Mouse (Mus musculus) hindbrain, embryonic 12.5 days (tissue): Measurements from ENCODE around the gene Nmrk1. TPM values are rescaled to one million over a fixed set of nuclear protein-coding genes. Genes with fewer than 3 reads are reported as not detected.

Source experiments
- ATAC-seq: fragments of 200-750 bp; cut with Nextera tagmentation; 2 replicates; pipeline ENCODE4 v1.8.0; 2017; ENCODE audit warnings: moderate TSS enrichment; ENCODE audit not compliant: low FRiP score
- H3K27ac ChIP-seq: fragments of 300-500 bp; sonication (generic); 2 replicates; pipeline ENCODE4 v1.5.1; 2016; ENCODE audit warnings: mild to moderate bottlenecking
- H3K27me3 ChIP-seq: fragments of 300-500 bp; sonication (generic); 2 replicates; pipeline ENCODE4 v1.6.1; 2016; ENCODE audit warnings: mild to moderate bottlenecking
- H3K36me3 ChIP-seq: fragments of 300-500 bp; sonication (generic); 2 replicates; pipeline ENCODE4 v1.6.1; 2016; ENCODE audit warnings: mild to moderate bottlenecking
- H3K4me1 ChIP-seq: fragments of 300-500 bp; sonication (generic); 2 replicates; pipeline ENCODE4 v1.6.1; 2016
- H3K4me2 ChIP-seq: fragments of 300-500 bp; sonication (generic); replicated peaks from 2 replicates; pipeline ENCODE4 v1.6.1; 2016; ENCODE audit warnings: mild to moderate bottlenecking
- H3K4me3 ChIP-seq: fragments of 300-500 bp; sonication (generic); 2 replicates; pipeline ENCODE4 v1.5.1; 2016; ENCODE audit warnings: mild to moderate bottlenecking
- H3K9ac ChIP-seq: fragments of 300-500 bp; sonication (generic); 2 replicates; pipeline ENCODE4 v1.6.1; 2016; ENCODE audit warnings: mild to moderate bottlenecking, moderate library complexity
- H3K9me3 ChIP-seq: fragments of 300-500 bp; sonication (generic); replicated peaks from 2 replicates; pipeline ENCODE4 v1.6.1; 2016; ENCODE audit warnings: mild to moderate bottlenecking
- WGBS: fragments of 180-500 bp; shearing (Covaris S2); methylation state at CpG from one replicate; pipeline ENCODE4 v1.1.7; 2016; 5-methylcytosine and 5-hydroxymethylcytosine counted together
- polyA plus RNA-seq: library from polyadenylated mRNA; unstranded; fragments of >200 nt; fragmentation: Nextera tagmentation; extraction: Ambion mirVana; gene quantifications from 2 replicates; pipeline ENCODE4 v1.2.1, GENCODE M21; 2016

Nmrk1 gene
- polyA plus RNA-seq, 1 experiment from 2014 or later = 9.9 TPM

- Histone ChIP-seq H3K9ac (no peak overlapping the region), H3K4me1 (peaks cover 4% of the 10 kb centered on the region; the same call in 1 of the 2 replicates), H3K4me2 (no peak overlapping the region), H3K36me3 (no peaks in the 10 kb centered on the region), H3K27ac (no peak overlapping the region), H3K4me3 (no peak overlapping the region), H3K27me3 (no peaks in the 10 kb centered on the region), H3K9me3 (no peaks in the 10 kb centered on the region)
- WGBS = 87% methylated on average over 5 of the region's 5 CpGs
- no peak for ATAC-seq
These were observed 34.9 kb upstream of the Nmrk1 start for GRCm38 (mm10) chr19:18596876-18597275.

GRCm38 (mm10) chr19:18597772-18598171, 34.0 kb upstream of the Nmrk1 start:
- WGBS = 89% methylated on average over 6 of the region's 6 CpGs
- H3K27me3 ChIP-seq = no peaks in the 10 kb centered on the region
- H3K27ac ChIP-seq = no peak overlapping the region
- H3K4me1 ChIP-seq = peaks cover 4% of the 10 kb centered on the region; the same call in 1 of the 2 replicates
- no peak overlapping the region for H3K9ac ChIP-seq
- H3K4me2 ChIP-seq = no peak overlapping the region
- no peak overlapping the region for H3K4me3 ChIP-seq
- no peak for ATAC-seq
- no peaks in the 10 kb centered on the region for H3K9me3 ChIP-seq
- no peaks in the 10 kb centered on the region for H3K36me3 ChIP-seq

- Histone ChIP-seq H3K4me2 (no peak overlapping the region), H3K36me3 (no peaks in the 10 kb centered on the region), H3K4me3 (no peak overlapping the region), H3K9ac (no peak overlapping the region), H3K27ac (no peak overlapping the region), H3K4me1 (peaks cover 4% of the 10 kb centered on the region; the same call in 1 of the 2 replicates), H3K9me3 (no peaks in the 10 kb centered on the region), H3K27me3 (no peaks in the 10 kb centered on the region)
- ATAC-seq = no peak
- WGBS = 92% methylated on average over 3 of the region's 3 CpGs
These were observed 33.4 kb upstream of the Nmrk1 start for GRCm38 (mm10) chr19:18598265-18598926.

GRCm38 (mm10) chr19:18599051-18599450, 32.7 kb upstream of the Nmrk1 start:
- H3K9ac ChIP-seq = no peak overlapping the region
- no peaks in the 10 kb centered on the region for H3K36me3 ChIP-seq
- H3K4me2 ChIP-seq = no peak overlapping the region
- 75% methylated on average over 8 of the region's 8 CpGs for WGBS
- no peak overlapping the region for H3K4me3 ChIP-seq
- H3K9me3 ChIP-seq = no peaks in the 10 kb centered on the region
- no peak overlapping the region for H3K27ac ChIP-seq
- H3K4me1 ChIP-seq = peaks cover 4% of the 10 kb centered on the region; the same call in 1 of the 2 replicates
- no peak for ATAC-seq
- no peaks in the 10 kb centered on the region for H3K27me3 ChIP-seq

GRCm38 (mm10) chr19:18599650-18600049, 32.1 kb upstream of the Nmrk1 start:
- Histone ChIP-seq H3K4me3 (no peak overlapping the region), H3K36me3 (no peaks in the 10 kb centered on the region), H3K9ac (no peak overlapping the region), H3K4me2 (no peak overlapping the region), H3K9me3 (no peaks in the 10 kb centered on the region), H3K27me3 (no peaks in the 10 kb centered on the region), H3K4me1 (peaks cover 4% of the 10 kb centered on the region; the same call in 1 of the 2 replicates), H3K27ac (no peak overlapping the region)
- 96% methylated on average over 5 of the region's 5 CpGs for WGBS
- ATAC-seq = no peak

- Histone ChIP-seq H3K4me3 (no peak overlapping the region), H3K9me3 (no peaks in the 10 kb centered on the region), H3K36me3 (no peaks in the 10 kb centered on the region), H3K4me1 (no peaks in the 10 kb centered on the region), H3K27ac (no peak overlapping the region), H3K4me2 (no peak overlapping the region), H3K9ac (no peak overlapping the region), H3K27me3 (no peaks in the 10 kb centered on the region)
- 91% methylated on average over 9 of the region's 9 CpGs for WGBS
- no peak for ATAC-seq
These were observed 31.1 kb upstream of the Nmrk1 start for GRCm38 (mm10) chr19:18600611-18601010.

- Histone ChIP-seq H3K36me3 (no peaks in the 10 kb centered on the region), H3K27me3 (no peaks in the 10 kb centered on the region), H3K27ac (no peak overlapping the region), H3K4me3 (no peak overlapping the region), H3K9me3 (no peaks in the 10 kb centered on the region), H3K9ac (no peak overlapping the region), H3K4me1 (no peaks in the 10 kb centered on the region), H3K4me2 (no peak overlapping the region)
- WGBS = 87% methylated on average over 6 of the region's 6 CpGs
- 0 out of 2 replicates have a peak, but pooled peaks have one; percentile 26 for ATAC-seq
These were observed 28.7 kb upstream of the Nmrk1 start for GRCm38 (mm10) chr19:18603011-18603410.

GRCm38 (mm10) chr19:18607907-18608306, 23.8 kb upstream of the Nmrk1 start:
- no peaks in the 10 kb centered on the region for H3K36me3 ChIP-seq
- no peak overlapping the region for H3K9ac ChIP-seq
- H3K4me2 ChIP-seq = no peak overlapping the region
- H3K27me3 ChIP-seq = no peaks in the 10 kb centered on the region
- H3K27ac ChIP-seq = no peak overlapping the region
- 62% methylated on average over 7 of the region's 7 CpGs for WGBS
- no peaks in the 10 kb centered on the region for H3K9me3 ChIP-seq
- no peaks in the 10 kb centered on the region for H3K4me1 ChIP-seq
- ATAC-seq = no peak
- H3K4me3 ChIP-seq = no peak overlapping the region

- ATAC-seq = no peak
- H3K36me3 ChIP-seq = no peaks in the 10 kb centered on the region
- no peaks in the 10 kb centered on the region for H3K9me3 ChIP-seq
- H3K4me3 ChIP-seq = no peak overlapping the region
- 58% methylated on average over 6 of the region's 6 CpGs for WGBS
- no peak overlapping the region for H3K9ac ChIP-seq
- H3K4me1 ChIP-seq = 0 out of 2 replicates have a peak, but pooled peaks cover 3% of the 10 kb centered on the region
- H3K27ac ChIP-seq = no peak overlapping the region
- H3K4me2 ChIP-seq = no peak overlapping the region
- H3K27me3 ChIP-seq = no peaks in the 10 kb centered on the region
These were observed 22.8 kb upstream of the Nmrk1 start for GRCm38 (mm10) chr19:18608975-18609374.

GRCm38 (mm10) chr19:18614337-18614736, 17.4 kb upstream of the Nmrk1 start:
- Histone ChIP-seq H3K36me3 (no peaks in the 10 kb centered on the region), H3K27me3 (no peaks in the 10 kb centered on the region), H3K9me3 (no peaks in the 10 kb centered on the region), H3K9ac (no peak overlapping the region), H3K27ac (no peak overlapping the region), H3K4me2 (no peak overlapping the region), H3K4me1 (0 out of 2 replicates have a peak, but pooled peaks cover 3% of the 10 kb centered on the region), H3K4me3 (no peak overlapping the region)
- ATAC-seq = no peak
- WGBS = 86% methylated on average over 7 of the region's 7 CpGs

- WGBS = 74% methylated on average over 9 of the region's 9 CpGs
- Histone ChIP-seq H3K9me3 (no peaks in the 10 kb centered on the region), H3K27ac (no peak overlapping the region), H3K27me3 (no peaks in the 10 kb centered on the region), H3K4me2 (no peak overlapping the region), H3K9ac (no peak overlapping the region), H3K36me3 (no peaks in the 10 kb centered on the region), H3K4me3 (no peak overlapping the region), H3K4me1 (0 out of 2 replicates have a peak, but pooled peaks cover 3% of the 10 kb centered on the region)
- no peak for ATAC-seq
These were observed 16.0 kb upstream of the Nmrk1 start for GRCm38 (mm10) chr19:18615680-18616240.

GRCm38 (mm10) chr19:18617504-18617903, 14.2 kb upstream of the Nmrk1 start:
- H3K27me3 ChIP-seq = no peaks in the 10 kb centered on the region
- H3K9me3 ChIP-seq = no peaks in the 10 kb centered on the region
- ATAC-seq = no peak
- no peak overlapping the region for H3K9ac ChIP-seq
- 0 out of 2 replicates have a peak, but pooled peaks cover 3% of the 10 kb centered on the region for H3K4me1 ChIP-seq
- WGBS = 88% methylated on average over 1 of the region's 1 CpGs
- H3K36me3 ChIP-seq = no peaks in the 10 kb centered on the region
- no peak overlapping the region for H3K4me2 ChIP-seq
- no peak overlapping the region for H3K4me3 ChIP-seq
- no peak overlapping the region for H3K27ac ChIP-seq

GRCm38 (mm10) chr19:18619060-18619459, 12.7 kb upstream of the Nmrk1 start:
- H3K27me3 ChIP-seq = no peaks in the 10 kb centered on the region
- no peaks in the 10 kb centered on the region for H3K4me1 ChIP-seq
- no peaks in the 10 kb centered on the region for H3K36me3 ChIP-seq
- H3K27ac ChIP-seq = no peak overlapping the region
- no peak for ATAC-seq
- no peak overlapping the region for H3K9ac ChIP-seq
- H3K4me2 ChIP-seq = no peak overlapping the region
- no peaks in the 10 kb centered on the region for H3K9me3 ChIP-seq
- WGBS = 80% methylated on average over 5 of the region's 5 CpGs
- H3K4me3 ChIP-seq = no peak overlapping the region
